Mouse (Mus musculus): Measurements from ENCODE around the gene Sh3gl3.
A peak's percentile ranks its signal among the peaks of the same experiment; 100 is the strongest.

Gene Sh3gl3

GRCm38 (mm10) chr7:82173540-82173939, at the start of gene Sh3gl3:
TSS of gene Sh3gl3 (plus strand) at chr7:82173840.
- DNase-seq: no peak

- DNase-seq: no peak
Observed at GRCm38 (mm10) chr7:82138196-82138595, 35.4 kb upstream of the Sh3gl3 start.

- no peak for DNase-seq
Observed at GRCm38 (mm10) chr7:82147151-82147550, 26.5 kb upstream of the Sh3gl3 start.

- DNase-seq: no peak
Observed at GRCm38 (mm10) chr7:82164681-82165080, 9.0 kb upstream of the Sh3gl3 start.

GRCm38 (mm10) chr7:82174571-82175326, 1.1 kb downstream of the Sh3gl3 start:
- peak; percentile 77 to 82 for DNase-seq

- DNase-seq: peak; percentile 11 to 15
Observed at GRCm38 (mm10) chr7:82175327-82175721, 1.7 kb downstream of the Sh3gl3 start.

GRCm38 (mm10) chr7:82176192-82176591, 2.6 kb downstream of the Sh3gl3 start:
- DNase-seq: no peak

- DNase-seq: no peak
Observed at GRCm38 (mm10) chr7:82177336-82177735, 3.7 kb downstream of the Sh3gl3 start.

- DNase-seq: no peak
Observed at GRCm38 (mm10) chr7:82180919-82181318, 7.3 kb downstream of the Sh3gl3 start.

- DNase-seq: no peak
Observed at GRCm38 (mm10) chr7:82182781-82183180, 9.1 kb downstream of the Sh3gl3 start.

GRCm38 (mm10) chr7:82191604-82192003, 18.0 kb downstream of the Sh3gl3 start:
- DNase-seq: no peak

GRCm38 (mm10) chr7:82192512-82192911, 18.9 kb downstream of the Sh3gl3 start:
- DNase-seq: no peak

- no peak for DNase-seq
Observed at GRCm38 (mm10) chr7:82203111-82203510, 29.5 kb downstream of the Sh3gl3 start.

- DNase-seq: no peak
Observed at GRCm38 (mm10) chr7:82204014-82204784, 30.6 kb downstream of the Sh3gl3 start.

- DNase-seq: no peak
Observed at GRCm38 (mm10) chr7:82204975-82205374, 31.3 kb downstream of the Sh3gl3 start.

GRCm38 (mm10) chr7:82206787-82207186, 33.1 kb downstream of the Sh3gl3 start:
- peak; percentile 84 for DNase-seq

GRCm38 (mm10) chr7:82221380-82221933, 47.8 kb downstream of the Sh3gl3 start:
- DNase-seq: no peak

- DNase-seq: no peak
Observed at GRCm38 (mm10) chr7:82223906-82224846, 50.5 kb downstream of the Sh3gl3 start.

GRCm38 (mm10) chr7:82233201-82233600, 59.6 kb downstream of the Sh3gl3 start:
- no peak for DNase-seq

- no peak for DNase-seq
Observed at GRCm38 (mm10) chr7:82234010-82234897, 60.6 kb downstream of the Sh3gl3 start.

- DNase-seq: no peak
Observed at GRCm38 (mm10) chr7:82234898-82235290, 61.3 kb downstream of the Sh3gl3 start.

- no peak for DNase-seq
Observed at GRCm38 (mm10) chr7:82235486-82235885, 61.8 kb downstream of the Sh3gl3 start.

Measured in cerebellum, postnatal 36 days (tissue).